In genomic region chr4:129624281-129625028, GRCm38 (mm10) we compare ENCODE assay signal across 8 mouse cellular contexts. TPM values are rescaled to one million over a fixed set of nuclear protein-coding genes. Genes with fewer than 3 reads are reported as not detected.
A peak's percentile ranks its signal among the peaks of the same experiment; 100 is the strongest.
DNase-seq lines count a peak whose midpoint lies in the region; ATAC-seq lines count a peak whose summit lies in the region.

No protein-coding gene starts in this region.

- peak overlapping the region; percentile 62 for H3K4me3 ChIP-seq in intestine, embryonic 15.5 days (replicated peaks)

- H3K4me2 ChIP-seq in intestine, embryonic 15.5 days (replicated peaks) = peak overlapping the region; percentile 87

- peaks cover 36% of the 10 kb centered on the region for H3K4me1 ChIP-seq in intestine, embryonic 15.5 days (replicated peaks)

- DNase-seq in ovary, adult 18-20 months (ENCODE audit: low spot score) = peak; percentile 81
- DNase-seq in ovary, postnatal 10 days (ENCODE audit: low spot score) = no peak
- DNase-seq in embryo, embryonic 11 days = peak; percentile 91
- DNase-seq in gastrocnemius, postnatal 25 days = peak; percentile 93
- DNase-seq in left cerebral cortex, postnatal 25 days (ENCODE audit: low spot score in 2 of 2) = peak; percentile 87 to 97
- peak; percentile 90 for DNase-seq in mesoderm, embryonic 11.5 days (ENCODE audit: low read depth, low spot score)
- peak; percentile 74 for DNase-seq in right cerebral cortex, postnatal 4 days

- H3K27me3 ChIP-seq in intestine, embryonic 15.5 days (replicated peaks) = no peaks in the 10 kb centered on the region

- H3K9ac ChIP-seq in intestine, embryonic 15.5 days = peak overlapping the region; percentile 81

- H3K9me3 ChIP-seq in intestine, embryonic 15.5 days = no peaks in the 10 kb centered on the region

- ATAC-seq in intestine, embryonic 15.5 days = peak; percentile 93

- H3K27ac ChIP-seq in intestine, embryonic 15.5 days = peak overlapping the region; percentile 86

- peaks cover 31% of the 10 kb centered on the region for H3K36me3 ChIP-seq in intestine, embryonic 15.5 days

- WGBS in intestine, embryonic 15.5 days = 1% methylated on average over 18 of the region's 18 CpGs

- intact Hi-C loops in left cerebral cortex, postnatal 25 days (cut with DNase I) = no loop called here

RNA-seq across cellular contexts. Expression of gene Ccdc28b, which starts 0.7 kb away (rescaled TPM):
- total RNA-seq in gastrocnemius, postnatal 25 days (2021) = 10 to 100 TPM; 52.4 to 59.8 TPM
- 37.9 and 44.4 TPM in 2 replicates for polyA plus RNA-seq in intestine, embryonic 15.5 days (2015; fragmentation: Nextera tagmentation; extraction: Ambion mirVana)
- 10 to 100 TPM; 66.5 to 67.5 TPM for total RNA-seq in left cerebral cortex, postnatal 25 days (2021)

RNA-seq across cellular contexts. Expression of gene Iqcc, which starts 5.6 kb away (rescaled TPM):
- 10 to 100 TPM in 1 of 2 experiments, 1 to 10 TPM in 1; 8.1 to 11.1 TPM for total RNA-seq in gastrocnemius, postnatal 25 days (2021)
- polyA plus RNA-seq in intestine, embryonic 15.5 days (2015; fragmentation: Nextera tagmentation; extraction: Ambion mirVana) = 24.9 and 26.7 TPM in 2 replicates
- total RNA-seq in left cerebral cortex, postnatal 25 days (2021) = 10 to 100 TPM; 29.8 to 37.0 TPM

RNA-seq across cellular contexts. Expression of gene Dcdc2b, which starts 10.4 kb away (rescaled TPM):
- 1 to 10 TPM in 1 of 2 experiments, under 1 TPM in 1; 0.77 to 1.2 TPM for total RNA-seq in gastrocnemius, postnatal 25 days (2021)
- polyA plus RNA-seq in intestine, embryonic 15.5 days (2015; fragmentation: Nextera tagmentation; extraction: Ambion mirVana) = 1.1 and 2.1 TPM in 2 replicates
- total RNA-seq in left cerebral cortex, postnatal 25 days (2021) = 1 to 10 TPM; 4.3 to 4.7 TPM

RNA-seq across cellular contexts. Expression of gene Txlna, which starts 16.4 kb away (rescaled TPM):
- total RNA-seq in gastrocnemius, postnatal 25 days (2021) = 10 to 100 TPM; 18.0 to 19.4 TPM
- 57.4 and 60.8 TPM in 2 replicates for polyA plus RNA-seq in intestine, embryonic 15.5 days (2015; fragmentation: Nextera tagmentation; extraction: Ambion mirVana)
- 10 to 100 TPM; 41.2 to 43.4 TPM for total RNA-seq in left cerebral cortex, postnatal 25 days (2021)

RNA-seq across cellular contexts. Expression of gene Tmem234, which starts 24.0 kb away (rescaled TPM):
- total RNA-seq in gastrocnemius, postnatal 25 days (2021) = 10 to 100 TPM; 30.5 to 32.3 TPM
- polyA plus RNA-seq in intestine, embryonic 15.5 days (2015; fragmentation: Nextera tagmentation; extraction: Ambion mirVana) = 170 and 198 TPM in 2 replicates
- total RNA-seq in left cerebral cortex, postnatal 25 days (2021) = 10 to 100 TPM; 96.6 to 96.8 TPM
